Mouse (Mus musculus) limb, embryonic 14.5 days (tissue): ENCODE data around the gene Gm36864. TPM values are rescaled to one million over a fixed set of nuclear protein-coding genes. Genes with fewer than 3 reads are reported as not detected.

ENCODE experiments used
- ATAC-seq: fragments of 200-750 bp; cut with Nextera tagmentation; 2 replicates; pipeline ENCODE4 v1.8.0; 2017; ENCODE audit warnings: low read depth, moderate number of reproducible peaks, moderate TSS enrichment; ENCODE audit not compliant: low FRiP score
- DNase-seq: peaks from one replicate; pipeline ENCODE4 v3.0.0-alpha.2; 2015; ENCODE audit warnings: low spot score
- H3K27ac ChIP-seq: fragments of 300-500 bp; sonication (generic); replicated peaks from 2 replicates; pipeline ENCODE4 v1.5.1; 2014; ENCODE audit warnings: low read depth, mild to moderate bottlenecking, low read length, moderate library complexity, mixed read lengths
- H3K27me3 ChIP-seq: fragments of 300-500 bp; sonication (generic); 2 replicates; pipeline ENCODE4 v1.6.1; 2014; ENCODE audit warnings: low read length, mixed read lengths; ENCODE audit not compliant: control insufficient read depth, insufficient read depth
- H3K36me3 ChIP-seq: fragments of 300-500 bp; sonication (generic); 2 replicates; pipeline ENCODE4 v1.6.1; 2014; ENCODE audit warnings: mild to moderate bottlenecking, low read length, moderate library complexity, mixed read lengths; ENCODE audit not compliant: control insufficient read depth, insufficient read depth
- H3K4me1 ChIP-seq: fragments of 300-500 bp; sonication (generic); 2 replicates; pipeline ENCODE4 v1.6.1; 2014; ENCODE audit warnings: antibody characterized with exemption, low read length, mixed read lengths; ENCODE audit not compliant: control insufficient read depth, insufficient read depth
- H3K4me2 ChIP-seq: fragments of 300-500 bp; sonication (generic); replicated peaks from 2 replicates; pipeline ENCODE4 v1.6.1; 2014; ENCODE audit warnings: low read depth, mild to moderate bottlenecking, low read length, moderate library complexity; ENCODE audit not compliant: severe bottlenecking
- H3K4me3 ChIP-seq: fragments of 300-500 bp; sonication (generic); replicated peaks from 2 replicates; pipeline ENCODE4 v1.5.1; 2014; ENCODE audit warnings: low read length
- H3K9ac ChIP-seq: fragments of 300-500 bp; sonication (generic); 2 replicates; pipeline ENCODE4 v1.6.1; 2014; ENCODE audit warnings: mild to moderate bottlenecking, low read depth, low read length, moderate library complexity; ENCODE audit not compliant: severe bottlenecking
- H3K9me3 ChIP-seq: fragments of 300-500 bp; sonication (generic); 2 replicates; pipeline ENCODE4 v1.6.1; 2016; ENCODE audit warnings: low read length; ENCODE audit not compliant: control insufficient read depth
- POLR2A ChIP-seq: fragments of 200-500 bp; IDR thresholded peaks from 2 replicates; pipeline ENCODE4 v1.8.0; 2012; ENCODE audit warnings: inconsistent platforms, mild to moderate bottlenecking, moderate library complexity, borderline replicate concordance; ENCODE audit not compliant: insufficient read depth, insufficient read length; ENCODE audit errors: extremely low read depth
- WGBS: fragments of 180-500 bp; shearing (Covaris S2); extraction: QIAGEN DNeasy Blood & Tissue Kit; methylation state at CpG from one replicate; pipeline ENCODE4 v1.1.7; 2014; 5-methylcytosine and 5-hydroxymethylcytosine counted together
- polyA plus RNA-seq, 2 experiments: library from polyadenylated mRNA; depleted of rRNA in 1 of 2; stranded (reverse) in 1 of 2; unstranded in 1 of 2; fragments of >200 nt; fragmentation: Nextera tagmentation in 1 of 2; extraction: Ambion mirVana in 1 of 2; gene quantifications; 2 replicates each; pipeline versions ENCODE4 v1.2.1 to v1.2.3; 2012 to 2014

Gene Gm36864
- polyA plus RNA-seq, 2 experiments: not detected

DNA sequence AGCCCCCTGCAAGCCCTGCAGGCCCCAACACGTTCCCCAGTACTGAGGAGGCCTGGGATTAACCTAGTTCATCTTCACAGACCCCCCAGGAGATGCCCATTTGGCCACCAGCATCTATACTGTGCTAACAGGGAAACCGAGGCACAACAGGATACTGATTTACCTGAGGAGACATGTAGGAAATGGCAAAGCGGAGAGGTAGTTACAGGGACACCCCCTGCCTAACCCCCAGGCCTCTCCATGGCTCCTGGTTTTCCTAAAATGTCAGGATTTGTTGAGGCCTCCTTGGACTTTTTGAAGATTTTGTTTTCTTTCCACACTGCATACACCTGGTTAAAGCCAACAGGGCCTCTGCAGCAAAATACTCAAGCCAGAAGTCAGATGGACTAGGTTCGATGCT is 21.3 kb downstream of the Gm36864 start, which contains the start of gene Acp4:
Gene Acp4 (minus strand): TSS at position 101 of the 400 bp plus-strand sequence.
- no peaks in the 10 kb centered on the region; the same call in 1 of the 2 replicates for H3K27me3 ChIP-seq
- H3K4me3 ChIP-seq: no peak within 1 kb of the TSS
- no peak within 1 kb of the TSS for H3K27ac ChIP-seq
- TF ChIP-seq POLR2A: no peak
- peaks cover 13% of the 10 kb centered on the region for H3K36me3 ChIP-seq
- H3K4me1 ChIP-seq: no peaks in the 10 kb centered on the region
- no peak within 1 kb of the TSS for H3K4me2 ChIP-seq
- H3K9me3 ChIP-seq: no peaks in the 10 kb centered on the region
- DNase-seq (no peak), ATAC-seq (no peak)
- WGBS: 72% methylated on average over 4 of the region's 4 CpGs
- no peak within 1 kb of the TSS for H3K9ac ChIP-seq

DNA sequence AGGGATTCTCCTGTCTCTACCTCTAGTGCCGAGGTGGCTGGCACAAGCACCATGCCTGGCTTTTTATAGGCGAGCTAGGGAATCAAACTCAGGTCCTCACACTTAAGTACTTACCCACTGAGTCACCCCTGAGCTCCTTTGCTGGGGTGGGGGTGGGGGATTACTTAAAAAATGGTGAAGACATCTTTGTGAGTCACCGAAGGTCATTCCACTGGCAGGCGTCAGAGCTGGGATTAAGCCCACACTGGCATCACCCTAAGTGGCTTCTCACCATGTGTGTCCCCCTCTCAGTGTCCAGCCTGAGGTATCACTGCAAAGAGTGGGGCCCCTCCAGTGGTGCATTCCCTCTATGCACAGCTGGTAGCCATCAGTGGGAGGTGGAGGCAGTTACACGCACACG is 24.4 kb downstream of the Gm36864 start:
- TF ChIP-seq POLR2A: no peak
- no peak for ATAC-seq
- no peaks in the 10 kb centered on the region for H3K36me3 ChIP-seq
- H3K4me1 ChIP-seq: peaks cover 4% of the 10 kb centered on the region; the same call in 1 of the 2 replicates
- no peak overlapping the region for H3K4me2 ChIP-seq
- peaks cover 11% of the 10 kb centered on the region for H3K27me3 ChIP-seq
- DNase-seq: no peak
- H3K9ac ChIP-seq: no peak overlapping the region
- no peak overlapping the region for H3K27ac ChIP-seq
- 72% methylated on average over 6 of the region's 6 CpGs for WGBS
- no peaks in the 10 kb centered on the region for H3K9me3 ChIP-seq
- no peak overlapping the region for H3K4me3 ChIP-seq

DNA sequence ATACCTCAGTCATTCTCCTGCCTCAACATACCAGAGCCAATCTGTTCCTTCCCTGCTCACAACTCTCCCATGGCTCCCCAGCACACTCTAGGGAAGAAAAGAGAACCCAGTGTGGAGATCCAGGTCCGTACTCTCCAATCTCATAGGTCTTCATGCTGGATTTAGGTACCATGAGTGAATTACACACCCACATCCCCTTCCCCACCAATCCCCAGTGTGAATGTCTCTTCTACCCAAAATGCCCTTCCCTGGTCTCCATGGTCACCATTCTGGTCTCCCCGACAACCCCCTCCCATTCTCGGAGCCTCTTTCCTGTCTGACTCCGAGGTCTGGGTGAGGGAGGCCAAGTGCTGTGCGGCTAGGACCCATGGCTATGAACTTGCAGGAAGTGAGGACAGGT is 25.2 kb downstream of the Gm36864 start, which contains the start of gene Gm15517:
Gene Gm15517 (plus strand): TSS at position 301 of the 400 bp plus-strand sequence.
- Histone ChIP-seq H3K4me2 (no peak within 1 kb of the TSS), H3K4me3 (no peak within 1 kb of the TSS), H3K4me1 (peaks cover 4% of the 10 kb centered on the region; the same call in 1 of the 2 replicates), H3K27ac (no peak within 1 kb of the TSS), H3K27me3 (peaks cover 11% of the 10 kb centered on the region), H3K9ac (no peak within 1 kb of the TSS), H3K36me3 (no peaks in the 10 kb centered on the region), H3K9me3 (no peaks in the 10 kb centered on the region)
- ATAC-seq: no peak
- TF ChIP-seq POLR2A: no peak
- no peak for DNase-seq
- WGBS: 57% methylated on average over 5 of the region's 5 CpGs

DNA sequence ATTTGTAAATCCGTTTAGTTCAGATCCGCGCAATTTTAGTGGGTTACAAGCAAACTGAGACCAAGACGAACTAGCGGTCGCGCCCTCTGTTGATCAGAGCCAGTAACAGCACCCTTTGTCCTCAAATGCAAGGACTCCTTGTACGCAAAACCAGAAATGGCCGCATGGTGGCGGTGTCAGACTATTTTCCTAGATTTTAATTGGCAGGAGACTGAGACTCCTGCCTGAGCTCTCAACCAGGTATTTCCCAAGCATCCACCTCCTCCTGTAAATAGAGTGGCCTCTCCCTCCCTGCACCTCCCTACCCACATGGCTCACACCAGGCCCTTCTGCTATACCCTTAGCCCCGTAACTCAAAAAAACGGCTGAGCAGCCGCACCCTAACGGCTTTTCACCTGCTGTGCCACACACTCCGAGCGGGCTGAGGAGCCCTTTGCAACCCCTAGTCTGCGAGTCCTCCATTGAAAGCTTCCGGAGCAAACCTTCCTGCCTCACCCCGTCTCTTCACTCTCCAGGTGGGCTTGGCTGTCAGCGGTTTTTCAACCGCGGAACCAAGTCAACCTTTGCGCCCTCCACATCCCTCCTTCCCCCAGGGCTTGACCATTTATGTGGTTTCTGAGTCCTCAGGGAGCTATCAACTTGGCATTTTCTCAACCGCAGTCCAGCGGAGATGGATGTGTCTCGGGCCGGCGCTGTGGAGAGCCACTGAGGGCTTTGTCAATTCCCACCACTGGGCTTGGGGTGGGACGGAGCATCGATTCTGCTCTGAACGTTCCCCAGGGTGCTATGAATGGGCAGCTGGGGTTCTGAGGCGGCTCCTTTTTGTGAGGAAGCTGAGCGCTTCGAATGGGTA is 27.0 kb downstream of the Gm36864 start:
- Histone ChIP-seq H3K4me3 (no peak overlapping the region), H3K36me3 (no peaks in the 10 kb centered on the region), H3K27me3 (peaks cover 11% of the 10 kb centered on the region), H3K9me3 (no peaks in the 10 kb centered on the region), H3K27ac (no peak overlapping the region), H3K9ac (no peak overlapping the region), H3K4me1 (peaks cover 4% of the 10 kb centered on the region; the same call in 1 of the 2 replicates), H3K4me2 (peak overlapping the region; percentile 38)
- ATAC-seq (peak; percentile 70), DNase-seq (peak; percentile 93)
- peak; percentile 29; the same call in 1 of the 2 replicates for TF ChIP-seq POLR2A
- 2% methylated on average over 34 of the region's 34 CpGs for WGBS

DNA sequence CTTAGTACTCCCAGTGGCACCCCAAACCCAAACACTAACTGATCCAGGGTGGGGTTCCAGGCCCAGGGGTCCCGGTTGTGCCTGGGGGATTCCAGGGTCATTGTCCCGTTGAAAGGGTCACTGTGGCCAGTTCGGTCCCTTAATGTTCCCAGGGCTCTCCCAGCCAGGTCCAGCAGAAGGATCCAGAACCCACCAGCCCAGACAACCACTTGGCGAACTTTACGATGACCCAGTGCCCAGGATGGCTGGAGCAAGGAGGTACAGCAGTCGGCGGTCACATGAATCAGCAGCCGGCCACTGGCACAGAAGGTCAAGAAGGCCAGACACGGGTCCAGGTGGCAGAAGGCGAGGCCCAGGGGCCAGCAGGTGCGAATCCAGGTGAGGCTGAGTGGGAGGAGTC is 32.1 kb downstream of the Gm36864 start:
- DNase-seq: no peak
- H3K9ac ChIP-seq: no peak overlapping the region
- TF ChIP-seq POLR2A: no peak
- no peaks in the 10 kb centered on the region for H3K9me3 ChIP-seq
- no peak overlapping the region for H3K4me3 ChIP-seq
- peaks cover 2% of the 10 kb centered on the region; the same call in 1 of the 2 replicates for H3K4me1 ChIP-seq
- H3K27me3 ChIP-seq: peaks cover 9% of the 10 kb centered on the region
- H3K27ac ChIP-seq: no peak overlapping the region
- no peak overlapping the region for H3K4me2 ChIP-seq
- H3K36me3 ChIP-seq: no peaks in the 10 kb centered on the region
- WGBS: 83% methylated on average over 11 of the region's 11 CpGs
- ATAC-seq: no peak
